Mouse (Mus musculus) adrenal gland, adult 2 months (tissue): Measurements from ENCODE around the gene Sik2. TPM values are rescaled to one million over a fixed set of nuclear protein-coding genes. Genes with fewer than 3 reads are reported as not detected.

Experiments
- DNase-seq: peaks from one replicate; pipeline ENCODE4 v3.0.0; 2021
- polyA plus RNA-seq: library from polyadenylated mRNA; depleted of rRNA; stranded (reverse); fragments of >200 nt; gene quantifications from 2 replicates; pipeline ENCODE4 v1.2.3, GENCODE M21; 2012
- total RNA-seq, 2 experiments: library from RNA; stranded (reverse); gene quantifications; 2 replicates each; pipeline ENCODE4 v1.2.3; 2021

Gene Sik2
- total and polyA plus RNA-seq, 3 experiments, result 81.4 to 108 (median 107) TPM

GRCm38 (mm10) chr9:50865803-50866202, 143.1 kb downstream of the Sik2 start:
- no peak for DNase-seq

GRCm38 (mm10) chr9:50864877-50865276, 144.0 kb downstream of the Sik2 start:
- no peak for DNase-seq

- no peak for DNase-seq
These were observed 145.0 kb downstream of the Sik2 start for GRCm38 (mm10) chr9:50863824-50864223.

GRCm38 (mm10) chr9:50861119-50861839, 147.6 kb downstream of the Sik2 start:
- DNase-seq, result no peak

- DNase-seq, result no peak
These were observed 150.2 kb downstream of the Sik2 start for GRCm38 (mm10) chr9:50858681-50859080.

GRCm38 (mm10) chr9:50857082-50857641, 151.7 kb downstream of the Sik2 start:
- no peak for DNase-seq

GRCm38 (mm10) chr9:50856341-50857081, 152.4 kb downstream of the Sik2 start:
- DNase-seq, result peak; percentile 97

GRCm38 (mm10) chr9:50855780-50856179, 153.1 kb downstream of the Sik2 start:
- DNase-seq, result no peak

- no peak for DNase-seq
These were observed 153.6 kb downstream of the Sik2 start for GRCm38 (mm10) chr9:50855133-50855766.

GRCm38 (mm10) chr9:50854376-50854775, 154.5 kb downstream of the Sik2 start:
- no peak for DNase-seq

- DNase-seq, result peak; percentile 50
These were observed 156.1 kb downstream of the Sik2 start for GRCm38 (mm10) chr9:50852634-50853349.

GRCm38 (mm10) chr9:50850713-50851112, 158.2 kb downstream of the Sik2 start:
- no peak for DNase-seq

- DNase-seq, result no peak
These were observed 158.6 kb downstream of the Sik2 start for GRCm38 (mm10) chr9:50850271-50850670.

- DNase-seq, result no peak
These were observed 159.1 kb downstream of the Sik2 start for GRCm38 (mm10) chr9:50849755-50850154.

- DNase-seq, result peak; percentile 85
These were observed 159.6 kb downstream of the Sik2 start for GRCm38 (mm10) chr9:50849249-50849648.

- DNase-seq, result no peak
These were observed 160.1 kb downstream of the Sik2 start for GRCm38 (mm10) chr9:50848821-50849220.

- no peak for DNase-seq
These were observed 161.1 kb downstream of the Sik2 start for GRCm38 (mm10) chr9:50847606-50848368.

- DNase-seq, result no peak
These were observed 161.7 kb downstream of the Sik2 start for GRCm38 (mm10) chr9:50847133-50847532.

GRCm38 (mm10) chr9:50845547-50845946, 163.3 kb downstream of the Sik2 start:
- no peak for DNase-seq

GRCm38 (mm10) chr9:50845081-50845480, 163.8 kb downstream of the Sik2 start, which contains the start of gene Ppp2r1b:
TSS of gene Ppp2r1b (plus strand) at chr9:50845301.
- no peak for DNase-seq
